Comparison of ENCODE assay signal across 21 mouse cellular contexts in genomic region chr5:39803941-39804340, GRCm38 (mm10). TPM values are rescaled to one million over a fixed set of nuclear protein-coding genes. Genes with fewer than 3 reads are reported as not detected.
DNase-seq lines count a peak whose midpoint lies in the region; ATAC-seq lines count a peak whose summit lies in the region.
"Had no signal": no experiment of that assay in that cellular context is flagged by ENCODE, and none has a peak within 500 bp of the region (broad histone marks: within the 10 kb centered on the region; RNA-seq: fewer than 3 reads in every experiment).

No protein-coding gene starts in this region.

- no peak overlapping the region for H3K4me2 ChIP-seq in forebrain, embryonic 13.5 days
- no peak overlapping the region for H3K4me2 ChIP-seq in kidney, embryonic 14.5 days (replicated peaks; ENCODE audit: low read depth, low read length)
- H3K4me2 ChIP-seq: limb, embryonic 13.5 days; liver, embryonic 15.5 days had no signal

- 0 out of 2 replicates have a peak overlapping the region, but pooled peaks have one; percentile 25 for H3K27ac ChIP-seq in forebrain, embryonic 13.5 days
- H3K27ac ChIP-seq in forebrain, embryonic 10.5 days, result no peak overlapping the region
- H3K27ac ChIP-seq in kidney, embryonic 14.5 days (ENCODE audit: low read depth, low read length), result no peak overlapping the region
- H3K27ac ChIP-seq: hindbrain, embryonic 10.5 days; limb, embryonic 13.5 days; liver, embryonic 15.5 days had no signal

- H3K36me3 ChIP-seq in forebrain, embryonic 13.5 days (ENCODE audit: poor library complexity, severe bottlenecking), result no peaks in the 10 kb centered on the region
- no peaks in the 10 kb centered on the region for H3K36me3 ChIP-seq in forebrain, embryonic 10.5 days (replicated peaks)
- no peaks in the 10 kb centered on the region for H3K36me3 ChIP-seq in kidney, embryonic 14.5 days (ENCODE audit: control insufficient read depth, insufficient read depth, low read length)
- H3K36me3 ChIP-seq: G1E; hindbrain, embryonic 10.5 days; limb, embryonic 13.5 days; liver, embryonic 15.5 days had no signal

- no peak for DNase-seq in forebrain, embryonic 10.5 days (ENCODE audit: extremely low spot score, low spot score)
- no peak for DNase-seq in kidney, postnatal 36 days
- DNase-seq in retina, postnatal 1 day, result peak; percentile 22
- DNase-seq in retina, embryonic 14.5 days (ENCODE audit: low spot score), result no peak
- DNase-seq in lung, adult 18-20 months, result no peak
- DNase-seq in cerebellum, adult 11 months, result no peak
- DNase-seq: adrenal gland, postnatal 36 days; cerebellum, adult 8-10 months; gastrocnemius, postnatal 25 days; lung, postnatal 14 days; midbrain, embryonic 14.5 days; thymus, adult 2 months had no signal

- WGBS in forebrain, embryonic 13.5 days, result 66% methylated on average over 3 of the region's 3 CpGs
- 88% methylated on average over 3 of the region's 3 CpGs for WGBS in forebrain, embryonic 10.5 days
- 44% methylated on average over 3 of the region's 3 CpGs for WGBS in kidney, embryonic 14.5 days

- no peaks in the 10 kb centered on the region for H3K9me3 ChIP-seq in forebrain, embryonic 13.5 days (replicated peaks)
- no peaks in the 10 kb centered on the region for H3K9me3 ChIP-seq in forebrain, embryonic 10.5 days
- no peaks in the 10 kb centered on the region for H3K9me3 ChIP-seq in kidney, embryonic 14.5 days (ENCODE audit: control insufficient read depth, low read length)
- H3K9me3 ChIP-seq: hindbrain, embryonic 10.5 days; limb, embryonic 13.5 days; liver, embryonic 15.5 days; megakaryocyte, embryonic 14.5 days had no signal

- peaks cover 12% of the 10 kb centered on the region for H3K4me1 ChIP-seq in forebrain, embryonic 13.5 days
- H3K4me1 ChIP-seq in forebrain, embryonic 10.5 days, result no peaks in the 10 kb centered on the region
- no peaks in the 10 kb centered on the region for H3K4me1 ChIP-seq in kidney, embryonic 14.5 days (ENCODE audit: control insufficient read depth, insufficient read depth, low read length)
- H3K4me1 ChIP-seq: hindbrain, embryonic 10.5 days; limb, embryonic 13.5 days; liver, embryonic 15.5 days; megakaryocyte, embryonic 14.5 days had no signal

- H3K9ac ChIP-seq in forebrain, embryonic 13.5 days, result no peak overlapping the region
- no peak overlapping the region for H3K9ac ChIP-seq in kidney, embryonic 14.5 days (ENCODE audit: low read depth, low read length)
- H3K9ac ChIP-seq: limb, embryonic 13.5 days; liver, embryonic 15.5 days had no signal

- no peak overlapping the region for H3K4me3 ChIP-seq in forebrain, embryonic 13.5 days
- H3K4me3 ChIP-seq in forebrain, embryonic 10.5 days, result no peak overlapping the region
- H3K4me3 ChIP-seq in kidney, embryonic 14.5 days (ENCODE audit: low read length), result no peak overlapping the region
- H3K4me3 ChIP-seq: erythroblast, embryonic 14.5 days; hindbrain, embryonic 10.5 days; limb, embryonic 13.5 days; liver, embryonic 15.5 days; megakaryocyte, embryonic 14.5 days; myocyte had no signal

- no peaks in the 10 kb centered on the region for H3K27me3 ChIP-seq in forebrain, embryonic 13.5 days
- H3K27me3 ChIP-seq in forebrain, embryonic 10.5 days (ENCODE audit: poor library complexity, severe bottlenecking), result no peaks in the 10 kb centered on the region
- H3K27me3 ChIP-seq in kidney, embryonic 14.5 days (ENCODE audit: control insufficient read depth, insufficient read depth, low read length), result no peaks in the 10 kb centered on the region
- H3K27me3 ChIP-seq: limb, embryonic 13.5 days; liver, embryonic 15.5 days; megakaryocyte, embryonic 14.5 days had no signal

- ATAC-seq in forebrain, embryonic 13.5 days, result 0 out of 2 replicates have a peak, but pooled peaks have one; percentile 30
- 0 out of 2 replicates have a peak, but pooled peaks have one; percentile 52 for ATAC-seq in kidney, embryonic 14.5 days (ENCODE audit: low FRiP score, low TSS enrichment)

RNA-seq across cellular contexts. Expression of gene Hs3st1, which starts 48.7 kb away (rescaled TPM):
- polyA plus RNA-seq in forebrain, embryonic 13.5 days (2015; fragmentation: Nextera tagmentation; extraction: Ambion mirVana), result 27.7 and 35.3 TPM in 2 replicates
- 3.0 and 3.5 TPM in 2 replicates for polyA plus RNA-seq in forebrain, embryonic 10.5 days (2016; fragmentation: Nextera tagmentation; extraction: Ambion mirVana)
- polyA plus RNA-seq in kidney, embryonic 14.5 days (2014; fragmentation: Nextera tagmentation; extraction: Ambion mirVana), result 4.0 and 5.0 TPM in 2 replicates
- polyA plus RNA-seq: G1E had no signal
